Mouse (Mus musculus): ENCODE results near the gene Rnf2. TPM values are rescaled to one million over a fixed set of nuclear protein-coding genes. Genes with fewer than 3 reads are reported as not detected.
A peak's percentile ranks its signal among the peaks of the same experiment; 100 is the strongest.

Rnf2 gene
- polyA plus RNA-seq (2015; fragmentation: Nextera tagmentation; extraction: Ambion mirVana): 72.1 and 74.3 TPM in 2 replicates

DNA sequence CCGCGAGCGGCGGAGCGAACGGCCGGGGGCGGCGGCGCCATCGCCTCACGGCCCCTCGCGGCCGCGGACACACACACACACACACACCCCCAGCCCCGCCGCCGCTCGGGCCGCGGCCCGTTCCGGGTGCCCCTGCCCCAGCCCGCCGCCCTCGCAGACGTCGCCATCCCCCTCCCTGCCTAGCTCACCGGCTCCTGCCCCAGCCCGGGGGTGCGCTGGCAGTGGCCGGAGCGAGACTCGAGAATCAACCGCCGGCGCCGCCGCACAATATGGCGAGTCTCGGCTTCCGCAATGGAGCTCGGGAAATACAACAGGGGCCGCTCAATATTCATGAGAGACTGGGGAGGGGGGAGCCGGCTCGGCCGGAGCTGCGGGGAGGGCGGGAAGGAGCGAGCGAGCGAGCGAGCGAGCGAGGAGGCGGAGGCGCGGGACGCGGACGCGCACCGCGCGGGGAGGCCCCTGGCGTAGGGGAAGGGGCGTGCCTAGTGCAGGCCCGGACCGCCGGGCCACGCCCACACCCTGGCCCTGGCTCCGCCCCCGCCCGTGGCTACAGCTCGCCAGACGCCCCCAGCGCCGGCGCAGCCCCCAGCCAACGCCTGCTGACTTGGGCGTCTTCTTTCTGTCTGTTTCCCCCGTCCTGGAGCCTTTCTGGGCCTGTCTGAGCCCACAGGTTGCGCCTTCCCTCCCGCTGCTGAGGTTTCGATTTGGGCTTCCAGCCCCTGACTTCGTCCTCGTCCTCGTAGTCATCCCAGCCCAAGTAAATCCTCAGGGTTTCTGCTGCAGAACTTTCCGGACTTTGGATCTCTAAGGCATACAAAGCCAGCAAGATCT, at the start of gene Rnf2:
Gene Rnf2 (minus strand): TSS at position 425 of the 831 bp plus-strand sequence.
- TF ChIP-seq CTCF (IDR thresholded peaks at IDR 0.05; ENCODE audit: low read depth): no peak
- under 1% methylated on average over 50 of the region's 90 CpGs for WGBS
- DNase-seq (ENCODE audit: low spot score): peak; percentile 98

DNA sequence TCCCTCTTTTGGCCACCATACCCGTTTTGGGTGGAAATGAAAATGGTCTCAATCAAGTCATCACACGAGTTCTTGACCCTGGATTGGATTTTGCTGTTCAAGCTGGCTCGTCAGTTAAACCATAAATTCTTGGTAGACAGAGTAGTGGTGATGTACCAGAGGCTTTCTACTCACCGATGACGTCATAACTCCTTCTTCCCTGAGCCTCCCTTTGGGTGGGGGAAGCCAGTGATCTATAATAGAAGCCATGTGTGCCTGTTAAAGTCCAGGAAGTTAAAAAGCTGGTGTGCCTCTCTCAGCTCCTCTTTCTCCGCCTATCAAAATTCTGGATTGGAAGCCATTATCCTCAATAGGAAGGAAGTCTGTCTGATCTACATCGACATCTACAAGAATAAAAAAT, 49.0 kb upstream of the Rnf2 start:
- DNase-seq (ENCODE audit: low spot score) (no peak), ATAC-seq (replicated peaks; ENCODE audit: low FRiP score, low read depth) (no peak)
- H3K27me3 ChIP-seq (ENCODE audit: insufficient read depth, low read length): no peaks in the 10 kb centered on the region
- no peaks in the 10 kb centered on the region for H3K9me3 ChIP-seq (replicated peaks; ENCODE audit: low read length)
- H3K4me3 ChIP-seq (replicated peaks; ENCODE audit: low read depth, low read length): no peak overlapping the region
- H3K36me3 ChIP-seq (ENCODE audit: insufficient read depth, low read length): no peaks in the 10 kb centered on the region
- TF ChIP-seq CTCF (IDR thresholded peaks at IDR 0.05; ENCODE audit: low read depth): no peak
- no peaks in the 10 kb centered on the region for H3K4me1 ChIP-seq (replicated peaks; ENCODE audit: insufficient read depth, low read length)
- no peak overlapping the region for H3K4me2 ChIP-seq (ENCODE audit: low read length)
- WGBS: 64% methylated on average over 7 of the region's 7 CpGs
- peak overlapping the region; percentile 75; the same call in 1 of the 2 replicates for H3K27ac ChIP-seq
- H3K9ac ChIP-seq (ENCODE audit: low read depth, low read length): no peak overlapping the region

More for the DNA sequence above, at the start of gene Rnf2:
- Histone ChIP-seq H3K27me3 (ENCODE audit: insufficient read depth, low read length) (no peaks in the 10 kb centered on the region), H3K9me3 (replicated peaks; ENCODE audit: low read length) (no peaks in the 10 kb centered on the region), H3K4me2 (ENCODE audit: low read length) (peak within 1 kb of the TSS; percentile 65), H3K27ac (peak within 1 kb of the TSS; percentile 99), H3K9ac (ENCODE audit: low read depth, low read length) (peak within 1 kb of the TSS; percentile 98), H3K4me3 (replicated peaks; ENCODE audit: low read depth, low read length) (peak within 1 kb of the TSS; percentile 89), H3K4me1 (replicated peaks; ENCODE audit: insufficient read depth, low read length) (no peaks in the 10 kb centered on the region; the same call in 1 of the 2 replicates), H3K36me3 (ENCODE audit: insufficient read depth, low read length) (no peaks in the 10 kb centered on the region)
- peak; percentile 98 for ATAC-seq (replicated peaks; ENCODE audit: low FRiP score, low read depth)

DNA sequence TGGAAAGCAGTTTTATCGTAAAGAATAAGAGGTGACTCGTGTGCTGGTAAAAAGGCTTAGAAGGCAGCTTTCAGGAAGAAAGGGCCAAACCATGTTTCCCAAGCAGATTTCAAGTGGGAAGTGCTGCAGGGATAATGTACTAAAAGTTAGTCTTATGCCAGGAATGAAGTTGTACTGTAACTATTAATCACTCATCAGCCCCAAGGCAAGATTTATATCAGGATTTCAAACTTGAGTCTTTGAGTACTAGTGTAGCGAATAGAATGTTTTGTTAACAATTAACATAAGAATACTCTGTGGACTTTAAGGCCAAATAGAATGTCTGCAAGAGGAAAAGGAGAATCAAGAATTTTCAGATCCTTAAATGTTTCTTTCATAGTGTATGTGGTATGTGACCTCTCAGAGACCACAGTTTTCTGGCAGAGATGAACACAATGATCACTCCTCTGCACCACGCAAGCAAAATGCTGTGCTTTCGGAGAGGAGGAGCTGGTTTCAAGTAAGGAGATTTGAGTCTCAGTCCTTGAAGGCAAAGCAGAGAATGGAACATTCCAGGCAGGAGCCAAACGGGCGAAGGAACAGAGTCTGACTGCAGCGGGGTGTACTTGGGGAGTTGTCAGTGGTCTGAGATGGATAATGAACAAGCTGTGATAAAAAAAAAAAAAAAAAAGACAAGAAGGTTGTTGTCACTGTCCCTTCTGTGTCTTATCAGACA, 48.3 kb upstream of the Rnf2 start:
- Histone ChIP-seq H3K27me3 (ENCODE audit: insufficient read depth, low read length) (no peaks in the 10 kb centered on the region), H3K4me1 (replicated peaks; ENCODE audit: insufficient read depth, low read length) (no peaks in the 10 kb centered on the region), H3K9me3 (replicated peaks; ENCODE audit: low read length) (no peaks in the 10 kb centered on the region), H3K4me3 (replicated peaks; ENCODE audit: low read depth, low read length) (no peak overlapping the region), H3K36me3 (ENCODE audit: insufficient read depth, low read length) (no peaks in the 10 kb centered on the region), H3K4me2 (ENCODE audit: low read length) (no peak overlapping the region), H3K27ac (peak overlapping the region; percentile 75), H3K9ac (ENCODE audit: low read depth, low read length) (no peak overlapping the region)
- 34% methylated on average over 8 of the region's 8 CpGs for whole genome bisulfite sequencing
- ATAC-seq (replicated peaks; ENCODE audit: low FRiP score, low read depth): no peak; the same call in 1 of the 2 replicates
- DNase-seq (ENCODE audit: low spot score): peak; percentile 54
- no peak for TF ChIP-seq CTCF (IDR thresholded peaks at IDR 0.05; ENCODE audit: low read depth)

DNA sequence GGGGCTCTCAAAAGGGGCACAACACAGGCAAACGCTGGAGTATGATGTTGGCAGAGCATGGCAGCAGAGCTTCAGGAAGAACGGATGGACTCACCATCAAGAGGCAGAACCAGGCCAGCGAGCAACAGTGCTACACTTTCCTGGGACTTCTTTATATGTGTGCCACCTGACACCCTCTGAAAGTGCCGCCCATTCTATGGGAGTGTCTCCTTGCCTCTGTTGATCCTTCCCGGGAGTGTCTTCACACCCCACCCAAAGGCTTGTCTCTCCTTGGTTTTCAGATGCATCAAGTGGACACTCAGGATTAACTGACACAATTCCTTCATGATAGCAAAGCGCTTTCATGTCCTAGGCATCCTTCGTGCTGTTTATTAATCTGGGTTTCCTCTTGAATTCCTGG, 44.8 kb upstream of the Rnf2 start:
- H3K27me3 ChIP-seq (ENCODE audit: insufficient read depth, low read length): no peaks in the 10 kb centered on the region
- H3K27ac ChIP-seq: no peak overlapping the region
- DNase-seq (ENCODE audit: low spot score): no peak

DNA sequence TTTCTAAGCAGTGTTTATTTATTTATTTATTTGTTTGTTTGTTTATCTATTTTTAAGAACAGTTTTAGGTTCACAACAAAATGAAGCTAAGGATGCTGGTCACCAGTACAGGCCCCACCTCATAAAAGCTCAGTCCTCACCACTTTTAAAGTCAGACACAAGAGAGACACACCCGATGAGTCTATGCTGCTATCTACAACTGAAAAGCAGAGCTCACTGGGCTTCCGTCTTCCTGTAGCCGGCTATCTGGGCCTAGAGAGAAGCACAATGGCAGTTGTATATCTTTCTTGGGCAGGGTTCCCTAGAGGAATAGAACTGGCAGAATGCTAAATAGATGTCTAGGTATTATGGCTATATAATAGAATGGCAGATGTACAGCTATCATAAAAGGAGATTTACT, 43.8 kb upstream of the Rnf2 start:
- no peak overlapping the region for H3K4me3 ChIP-seq (replicated peaks; ENCODE audit: low read depth, low read length)
- no peaks in the 10 kb centered on the region for H3K27me3 ChIP-seq (ENCODE audit: insufficient read depth, low read length)
- no peaks in the 10 kb centered on the region for H3K36me3 ChIP-seq (ENCODE audit: insufficient read depth, low read length)
- no peak overlapping the region for H3K4me2 ChIP-seq (ENCODE audit: low read length)
- no peaks in the 10 kb centered on the region for H3K4me1 ChIP-seq (replicated peaks; ENCODE audit: insufficient read depth, low read length)
- ATAC-seq (replicated peaks; ENCODE audit: low FRiP score, low read depth) (no peak), DNase-seq (ENCODE audit: low spot score) (no peak)
- H3K9ac ChIP-seq (ENCODE audit: low read depth, low read length): no peak overlapping the region
- 94% methylated on average over 3 of the region's 3 CpGs for WGBS
- no peak overlapping the region for H3K27ac ChIP-seq
- TF ChIP-seq CTCF (IDR thresholded peaks at IDR 0.05; ENCODE audit: low read depth): no peak
- no peaks in the 10 kb centered on the region for H3K9me3 ChIP-seq (replicated peaks; ENCODE audit: low read length)

More for the DNA sequence above, 44.8 kb upstream of the Rnf2 start:
- Histone ChIP-seq H3K4me3 (replicated peaks; ENCODE audit: low read depth, low read length) (no peak overlapping the region), H3K9me3 (replicated peaks; ENCODE audit: low read length) (no peaks in the 10 kb centered on the region), H3K4me2 (ENCODE audit: low read length) (no peak overlapping the region), H3K9ac (ENCODE audit: low read depth, low read length) (no peak overlapping the region), H3K36me3 (ENCODE audit: insufficient read depth, low read length) (no peaks in the 10 kb centered on the region), H3K4me1 (replicated peaks; ENCODE audit: insufficient read depth, low read length) (no peaks in the 10 kb centered on the region)
- TF ChIP-seq CTCF (IDR thresholded peaks at IDR 0.05; ENCODE audit: low read depth): no peak
- no peak for ATAC-seq (replicated peaks; ENCODE audit: low FRiP score, low read depth)
- 74% methylated on average over 7 of the region's 7 CpGs for WGBS

DNA sequence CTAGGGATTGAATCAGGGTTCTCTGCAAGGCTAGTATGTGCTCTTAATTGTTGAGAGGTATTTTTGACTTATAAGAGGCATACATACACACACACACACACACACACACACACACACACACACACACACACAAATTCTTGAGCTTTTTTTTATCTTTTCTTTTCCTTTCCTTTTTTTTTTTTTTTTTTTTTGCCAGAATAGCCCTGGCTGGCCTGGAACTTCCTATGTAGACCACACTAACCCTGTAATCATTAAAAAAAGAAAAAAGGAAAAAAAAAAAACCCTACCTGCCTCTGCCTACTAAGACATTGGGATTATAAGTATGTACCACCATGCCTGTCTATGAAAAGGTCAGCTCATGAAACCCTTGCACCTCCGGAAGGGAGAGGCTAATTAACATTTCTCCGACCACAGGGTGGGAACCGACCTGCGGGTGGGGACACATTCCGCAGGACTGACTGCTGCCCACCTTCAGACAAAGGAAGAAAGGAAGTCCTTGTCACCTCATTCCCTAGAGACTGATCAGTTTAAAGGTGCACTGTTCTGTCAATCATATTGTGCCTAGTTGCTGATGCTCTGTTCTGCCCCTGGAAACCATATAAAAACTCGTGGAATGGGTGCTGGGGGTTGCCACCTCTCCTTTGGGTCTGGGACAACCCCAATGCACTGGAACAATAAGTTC, 43.2 kb upstream of the Rnf2 start:
- no peak overlapping the region for H3K9ac ChIP-seq (ENCODE audit: low read depth, low read length)
- no peaks in the 10 kb centered on the region for H3K9me3 ChIP-seq (replicated peaks; ENCODE audit: low read length)
- no peak for ATAC-seq (replicated peaks; ENCODE audit: low FRiP score, low read depth)
- H3K36me3 ChIP-seq (ENCODE audit: insufficient read depth, low read length): no peaks in the 10 kb centered on the region
- no peak for TF ChIP-seq CTCF (IDR thresholded peaks at IDR 0.05; ENCODE audit: low read depth)
- no peaks in the 10 kb centered on the region for H3K4me1 ChIP-seq (replicated peaks; ENCODE audit: insufficient read depth, low read length)
- H3K4me2 ChIP-seq (ENCODE audit: low read length): no peak overlapping the region
- no peak for DNase-seq (ENCODE audit: low spot score)
- no peaks in the 10 kb centered on the region for H3K27me3 ChIP-seq (ENCODE audit: insufficient read depth, low read length)
- no peak overlapping the region for H3K4me3 ChIP-seq (replicated peaks; ENCODE audit: low read depth, low read length)
- 82% methylated on average over 6 of the region's 6 CpGs for WGBS
- H3K27ac ChIP-seq: no peak overlapping the region
